Mouse (Mus musculus) heart, embryonic 12.5 days (tissue): Measurements from ENCODE around the gene Atp2c1. TPM values are rescaled to one million over a fixed set of nuclear protein-coding genes. Genes with fewer than 3 reads are reported as not detected.

Experiments used
- ATAC-seq: fragments of 200-750 bp; cut with Nextera tagmentation; 2 replicates; pipeline ENCODE4 v1.8.0; 2017; ENCODE audit warnings: moderate TSS enrichment, moderate library complexity; ENCODE audit not compliant: insufficient number of reproducible peaks, low FRiP score
- H3K27ac ChIP-seq: fragments of 300-500 bp; sonication (generic); 2 replicates; pipeline ENCODE4 v1.5.1; 2016; ENCODE audit warnings: mild to moderate bottlenecking, moderate library complexity; ENCODE audit not compliant: poor library complexity, severe bottlenecking
- H3K27me3 ChIP-seq: fragments of 300-500 bp; sonication (generic); replicated peaks from 2 replicates; pipeline ENCODE4 v1.6.1; 2016; ENCODE audit warnings: mild to moderate bottlenecking, moderate library complexity
- H3K36me3 ChIP-seq: fragments of 300-500 bp; sonication (generic); 2 replicates; pipeline ENCODE4 v1.6.1; 2016; ENCODE audit warnings: mild to moderate bottlenecking, moderate library complexity
- H3K4me1 ChIP-seq: fragments of 300-500 bp; sonication (generic); replicated peaks from 2 replicates; pipeline ENCODE4 v1.6.1; 2016; ENCODE audit warnings: mild to moderate bottlenecking
- H3K4me2 ChIP-seq: fragments of 300-500 bp; sonication (generic); 2 replicates; pipeline ENCODE4 v1.6.1; 2016; ENCODE audit warnings: mild to moderate bottlenecking, moderate library complexity
- H3K4me3 ChIP-seq: fragments of 300-500 bp; sonication (generic); 2 replicates; pipeline ENCODE4 v1.5.1; 2016; ENCODE audit warnings: mild to moderate bottlenecking
- H3K9ac ChIP-seq: fragments of 300-500 bp; sonication (generic); 2 replicates; pipeline ENCODE4 v1.6.1; 2016; ENCODE audit warnings: mild to moderate bottlenecking, moderate library complexity
- H3K9me3 ChIP-seq: fragments of 300-500 bp; sonication (generic); replicated peaks from 2 replicates; pipeline ENCODE4 v1.6.1; 2016; ENCODE audit warnings: mild to moderate bottlenecking, moderate library complexity
- WGBS: fragments of 180-500 bp; shearing (Covaris S2); methylation state at CpG from one replicate; pipeline ENCODE4 v1.1.7; 2016; 5-methylcytosine and 5-hydroxymethylcytosine counted together
- polyA plus RNA-seq: library from polyadenylated mRNA; unstranded; fragments of >200 nt; fragmentation: Nextera tagmentation; extraction: Ambion mirVana; gene quantifications from 2 replicates; pipeline ENCODE4 v1.2.1, GENCODE M21; 2016

The Atp2c1 gene
- polyA plus RNA-seq, 1 experiment from 2014 or later: 66.3 TPM

- WGBS: 11% methylated on average over 11 of the region's 11 CpGs
- Histone ChIP-seq H3K9ac (peak overlapping the region; percentile 47; the same call in 1 of the 2 replicates), H3K4me2 (peak overlapping the region; percentile 75), H3K4me3 (peak overlapping the region; percentile 66), H3K36me3 (peaks cover 19% of the 10 kb centered on the region), H3K9me3 (no peaks in the 10 kb centered on the region), H3K27ac (no peak overlapping the region), H3K27me3 (0 out of 2 replicates have a peak, but pooled peaks cover 4% of the 10 kb centered on the region), H3K4me1 (peaks cover 29% of the 10 kb centered on the region)
- ATAC-seq: no peak
Observed at GRCm38 (mm10) chr9:105394720-105395119, 132.4 kb downstream of the Atp2c1 start.

- Histone ChIP-seq H3K9me3 (no peaks in the 10 kb centered on the region), H3K4me2 (no peak overlapping the region), H3K27me3 (0 out of 2 replicates have a peak, but pooled peaks cover 4% of the 10 kb centered on the region), H3K9ac (no peak overlapping the region), H3K4me1 (peaks cover 5% of the 10 kb centered on the region; the same call in 1 of the 2 replicates), H3K4me3 (no peak overlapping the region), H3K36me3 (no peaks in the 10 kb centered on the region), H3K27ac (no peak overlapping the region)
- 47% methylated on average over 5 of the region's 5 CpGs for WGBS
- ATAC-seq: no peak
Observed at GRCm38 (mm10) chr9:105390616-105391015, 136.5 kb downstream of the Atp2c1 start.

- Histone ChIP-seq H3K27me3 (0 out of 2 replicates have a peak, but pooled peaks cover 4% of the 10 kb centered on the region), H3K4me2 (no peak overlapping the region), H3K9me3 (no peaks in the 10 kb centered on the region), H3K36me3 (no peaks in the 10 kb centered on the region), H3K27ac (no peak overlapping the region), H3K4me1 (no peaks in the 10 kb centered on the region), H3K9ac (no peak overlapping the region), H3K4me3 (no peak overlapping the region)
- WGBS: 16% methylated on average over 4 of the region's 4 CpGs
- no peak for ATAC-seq
Observed at GRCm38 (mm10) chr9:105389289-105389688, 137.8 kb downstream of the Atp2c1 start.

GRCm38 (mm10) chr9:105387403-105387802 is 139.7 kb downstream of the Atp2c1 start:
- Histone ChIP-seq H3K4me2 (no peak overlapping the region), H3K4me3 (no peak overlapping the region), H3K27me3 (no peaks in the 10 kb centered on the region), H3K9ac (no peak overlapping the region), H3K36me3 (no peaks in the 10 kb centered on the region), H3K27ac (no peak overlapping the region), H3K4me1 (no peaks in the 10 kb centered on the region), H3K9me3 (no peaks in the 10 kb centered on the region)
- WGBS: 77% methylated on average over 5 of the region's 5 CpGs
- no peak for ATAC-seq

GRCm38 (mm10) chr9:105379533-105380145 is 147.5 kb downstream of the Atp2c1 start:
- no peak overlapping the region for H3K4me2 ChIP-seq
- no peaks in the 10 kb centered on the region for H3K36me3 ChIP-seq
- H3K9ac ChIP-seq: no peak overlapping the region
- H3K9me3 ChIP-seq: no peaks in the 10 kb centered on the region
- no peak overlapping the region for H3K4me3 ChIP-seq
- WGBS: 77% methylated on average over 8 of the region's 8 CpGs
- ATAC-seq: no peak
- no peaks in the 10 kb centered on the region for H3K4me1 ChIP-seq
- no peaks in the 10 kb centered on the region for H3K27me3 ChIP-seq
- H3K27ac ChIP-seq: no peak overlapping the region

- H3K4me2 ChIP-seq: no peak overlapping the region
- no peaks in the 10 kb centered on the region for H3K4me1 ChIP-seq
- H3K4me3 ChIP-seq: no peak overlapping the region
- WGBS: 64% methylated on average over 3 of the region's 3 CpGs
- no peaks in the 10 kb centered on the region for H3K36me3 ChIP-seq
- H3K27ac ChIP-seq: no peak overlapping the region
- H3K27me3 ChIP-seq: no peaks in the 10 kb centered on the region
- no peak overlapping the region for H3K9ac ChIP-seq
- H3K9me3 ChIP-seq: no peaks in the 10 kb centered on the region
- ATAC-seq: no peak
Observed at GRCm38 (mm10) chr9:105377622-105378021, 149.5 kb downstream of the Atp2c1 start.

- Histone ChIP-seq H3K27ac (no peak overlapping the region), H3K9me3 (no peaks in the 10 kb centered on the region), H3K4me2 (no peak overlapping the region), H3K4me1 (no peaks in the 10 kb centered on the region), H3K36me3 (no peaks in the 10 kb centered on the region), H3K9ac (no peak overlapping the region), H3K4me3 (no peak overlapping the region), H3K27me3 (no peaks in the 10 kb centered on the region)
- WGBS: 69% methylated on average over 7 of the region's 7 CpGs
- no peak for ATAC-seq
Observed at GRCm38 (mm10) chr9:105376954-105377530, 150.1 kb downstream of the Atp2c1 start.

GRCm38 (mm10) chr9:105376411-105376810 is 150.7 kb downstream of the Atp2c1 start:
- no peaks in the 10 kb centered on the region for H3K27me3 ChIP-seq
- H3K4me1 ChIP-seq: no peaks in the 10 kb centered on the region
- no peak overlapping the region for H3K4me2 ChIP-seq
- H3K4me3 ChIP-seq: no peak overlapping the region
- no peak overlapping the region for H3K27ac ChIP-seq
- H3K36me3 ChIP-seq: no peaks in the 10 kb centered on the region
- ATAC-seq: no peak
- no peaks in the 10 kb centered on the region for H3K9me3 ChIP-seq
- H3K9ac ChIP-seq: no peak overlapping the region
- WGBS: 63% methylated on average over 7 of the region's 7 CpGs

- ATAC-seq: no peak
- no peaks in the 10 kb centered on the region for H3K4me1 ChIP-seq
Observed at GRCm38 (mm10) chr9:105374361-105374760, 152.8 kb downstream of the Atp2c1 start.

GRCm38 (mm10) chr9:105368605-105369004 is 158.5 kb downstream of the Atp2c1 start:
- no peak overlapping the region for H3K9ac ChIP-seq
- no peaks in the 10 kb centered on the region for H3K36me3 ChIP-seq
- no peak overlapping the region for H3K4me3 ChIP-seq
- WGBS: 87% methylated on average over 3 of the region's 3 CpGs
- H3K4me2 ChIP-seq: no peak overlapping the region
- H3K4me1 ChIP-seq: no peaks in the 10 kb centered on the region
- H3K27me3 ChIP-seq: no peaks in the 10 kb centered on the region
- H3K27ac ChIP-seq: no peak overlapping the region
- no peaks in the 10 kb centered on the region for H3K9me3 ChIP-seq
- no peak for ATAC-seq

More at GRCm38 (mm10) chr9:105374361-105374760, 152.8 kb downstream of the Atp2c1 start:
- H3K9ac ChIP-seq: no peak overlapping the region
- H3K4me3 ChIP-seq: no peak overlapping the region
- H3K27me3 ChIP-seq: no peaks in the 10 kb centered on the region
- no peak overlapping the region for H3K4me2 ChIP-seq
- H3K9me3 ChIP-seq: no peaks in the 10 kb centered on the region
- H3K27ac ChIP-seq: no peak overlapping the region
- H3K36me3 ChIP-seq: no peaks in the 10 kb centered on the region
- 53% methylated on average over 5 of the region's 5 CpGs for WGBS

- Histone ChIP-seq H3K9me3 (no peaks in the 10 kb centered on the region), H3K4me1 (no peaks in the 10 kb centered on the region), H3K27ac (no peak overlapping the region), H3K9ac (no peak overlapping the region), H3K36me3 (no peaks in the 10 kb centered on the region), H3K27me3 (no peaks in the 10 kb centered on the region), H3K4me3 (no peak overlapping the region), H3K4me2 (no peak overlapping the region)
- no peak for ATAC-seq
- WGBS: 80% methylated on average over 4 of the region's 4 CpGs
Observed at GRCm38 (mm10) chr9:105366199-105366598, 160.9 kb downstream of the Atp2c1 start.
